Mouse (Mus musculus): ENCODE data around the gene Pigc.

- TF ChIP-seq CTCF (IDR thresholded peaks at IDR 0.05; ENCODE audit: extremely low read depth, insufficient read depth, insufficient read length, insufficient replicate concordance) (peak; percentile 59; the same call in 1 of the 2 replicates), POLR2A (IDR thresholded peaks at IDR 0.05; ENCODE audit: low read depth, low read length) (peak; percentile 39)
These were observed at the start of gene Pigc for GRCm38 (mm10) chr1:161968589-161969407.
